Mouse (Mus musculus) forebrain, embryonic 12.5 days (tissue): ENCODE results near the gene Tmem14c. TPM values are rescaled to one million over a fixed set of nuclear protein-coding genes. Genes with fewer than 3 reads are reported as not detected.

Experiments used
- ATAC-seq: fragments of 200-750 bp; cut with Nextera tagmentation; 2 replicates; pipeline ENCODE4 v1.8.0; 2017; ENCODE audit warnings: moderate TSS enrichment; ENCODE audit not compliant: low FRiP score
- H3K27ac ChIP-seq: fragments of 300-500 bp; sonication (generic); 2 replicates; pipeline ENCODE4 v1.5.1; 2016; ENCODE audit warnings: mild to moderate bottlenecking
- H3K27me3 ChIP-seq: fragments of 300-500 bp; sonication (generic); 2 replicates; pipeline ENCODE4 v1.6.1; 2016; ENCODE audit warnings: mild to moderate bottlenecking
- H3K36me3 ChIP-seq: fragments of 300-500 bp; sonication (generic); replicated peaks from 2 replicates; pipeline ENCODE4 v1.6.1; 2016; ENCODE audit warnings: mild to moderate bottlenecking
- H3K4me1 ChIP-seq: fragments of 300-500 bp; sonication (generic); 2 replicates; pipeline ENCODE4 v1.6.1; 2016
- H3K4me2 ChIP-seq: fragments of 300-500 bp; sonication (generic); 2 replicates; pipeline ENCODE4 v1.6.1; 2016; ENCODE audit warnings: mild to moderate bottlenecking, moderate library complexity
- H3K4me3 ChIP-seq: fragments of 300-500 bp; sonication (generic); replicated peaks from 2 replicates; pipeline ENCODE4 v1.5.1; 2016; ENCODE audit warnings: mild to moderate bottlenecking
- H3K9ac ChIP-seq: fragments of 300-500 bp; sonication (generic); 2 replicates; pipeline ENCODE4 v1.6.1; 2016; ENCODE audit warnings: mild to moderate bottlenecking
- H3K9me3 ChIP-seq: fragments of 300-500 bp; sonication (generic); 2 replicates; pipeline ENCODE4 v1.6.1; 2016
- WGBS: fragments of 180-500 bp; shearing (Covaris S2); methylation state at CpG from one replicate; pipeline ENCODE4 v1.1.7; 2016; 5-methylcytosine and 5-hydroxymethylcytosine counted together
- polyA plus RNA-seq: library from polyadenylated mRNA; unstranded; fragments of >200 nt; fragmentation: Nextera tagmentation; extraction: Ambion mirVana; gene quantifications from 2 replicates; pipeline ENCODE4 v1.2.1, GENCODE M21; 2016

The Tmem14c gene
- polyA plus RNA-seq, 1 experiment from 2014 or later: 143 TPM

GRCm38 (mm10) chr13:41017832-41018231, 1.7 kb downstream of the Tmem14c start:
- H3K9ac ChIP-seq: no peak overlapping the region
- no peaks in the 10 kb centered on the region for H3K27me3 ChIP-seq
- H3K4me2 ChIP-seq: no peak overlapping the region
- no peaks in the 10 kb centered on the region for H3K9me3 ChIP-seq
- H3K27ac ChIP-seq: no peak overlapping the region
- peaks cover 43% of the 10 kb centered on the region for H3K36me3 ChIP-seq
- no peak overlapping the region for H3K4me3 ChIP-seq
- 80% methylated on average over 4 of the region's 4 CpGs for WGBS
- ATAC-seq: no peak
- H3K4me1 ChIP-seq: peaks cover 13% of the 10 kb centered on the region

GRCm38 (mm10) chr13:41018236-41018635, 2.1 kb downstream of the Tmem14c start:
- WGBS: 93% methylated on average over 9 of the region's 9 CpGs
- H3K4me1 ChIP-seq: peaks cover 13% of the 10 kb centered on the region
- H3K36me3 ChIP-seq: peaks cover 39% of the 10 kb centered on the region
- no peak overlapping the region for H3K27ac ChIP-seq
- no peak overlapping the region for H3K4me2 ChIP-seq
- H3K4me3 ChIP-seq: no peak overlapping the region
- no peaks in the 10 kb centered on the region for H3K9me3 ChIP-seq
- H3K27me3 ChIP-seq: no peaks in the 10 kb centered on the region
- no peak overlapping the region for H3K9ac ChIP-seq
- no peak for ATAC-seq

GRCm38 (mm10) chr13:41018756-41019591, 2.9 kb downstream of the Tmem14c start:
- ATAC-seq: no peak
- H3K9ac ChIP-seq: no peak overlapping the region
- H3K27ac ChIP-seq: no peak overlapping the region
- peaks cover 42% of the 10 kb centered on the region for H3K36me3 ChIP-seq
- H3K9me3 ChIP-seq: no peaks in the 10 kb centered on the region
- 94% methylated on average over 13 of the region's 13 CpGs for WGBS
- H3K4me2 ChIP-seq: no peak overlapping the region
- H3K4me1 ChIP-seq: peaks cover 13% of the 10 kb centered on the region
- no peaks in the 10 kb centered on the region for H3K27me3 ChIP-seq
- no peak overlapping the region for H3K4me3 ChIP-seq

- H3K9ac ChIP-seq: no peak overlapping the region
- no peaks in the 10 kb centered on the region for H3K9me3 ChIP-seq
- ATAC-seq: no peak
- no peak overlapping the region for H3K4me3 ChIP-seq
- peaks cover 38% of the 10 kb centered on the region for H3K36me3 ChIP-seq
- H3K4me1 ChIP-seq: peaks cover 13% of the 10 kb centered on the region
- H3K27ac ChIP-seq: no peak overlapping the region
- H3K27me3 ChIP-seq: no peaks in the 10 kb centered on the region
- no peak overlapping the region for H3K4me2 ChIP-seq
- 82% methylated on average over 7 of the region's 7 CpGs for WGBS
Observed at GRCm38 (mm10) chr13:41020494-41020893, 4.4 kb downstream of the Tmem14c start.

GRCm38 (mm10) chr13:41021607-41022006, 5.5 kb downstream of the Tmem14c start:
- Histone ChIP-seq H3K27me3 (no peaks in the 10 kb centered on the region), H3K4me3 (no peak overlapping the region), H3K27ac (no peak overlapping the region), H3K4me1 (peaks cover 12% of the 10 kb centered on the region), H3K36me3 (peaks cover 38% of the 10 kb centered on the region), H3K4me2 (no peak overlapping the region), H3K9me3 (no peaks in the 10 kb centered on the region), H3K9ac (no peak overlapping the region)
- ATAC-seq: no peak
- WGBS: 90% methylated on average over 6 of the region's 6 CpGs

GRCm38 (mm10) chr13:41022099-41022498, 6.0 kb downstream of the Tmem14c start:
- H3K4me3 ChIP-seq: no peak overlapping the region
- H3K36me3 ChIP-seq: peaks cover 38% of the 10 kb centered on the region
- ATAC-seq: no peak
- H3K27me3 ChIP-seq: no peaks in the 10 kb centered on the region
- peaks cover 7% of the 10 kb centered on the region for H3K4me1 ChIP-seq
- no peaks in the 10 kb centered on the region for H3K9me3 ChIP-seq
- 81% methylated on average over 13 of the region's 13 CpGs for WGBS
- no peak overlapping the region for H3K27ac ChIP-seq
- H3K4me2 ChIP-seq: no peak overlapping the region
- H3K9ac ChIP-seq: no peak overlapping the region

- no peak overlapping the region for H3K9ac ChIP-seq
- no peak for ATAC-seq
Observed at GRCm38 (mm10) chr13:41030098-41030497, 14.0 kb downstream of the Tmem14c start.

GRCm38 (mm10) chr13:41042511-41042910, 26.4 kb downstream of the Tmem14c start:
- Histone ChIP-seq H3K9ac (no peak overlapping the region), H3K27ac (no peak overlapping the region), H3K4me2 (no peak overlapping the region), H3K36me3 (no peaks in the 10 kb centered on the region), H3K4me3 (no peak overlapping the region), H3K4me1 (no peaks in the 10 kb centered on the region), H3K9me3 (no peaks in the 10 kb centered on the region), H3K27me3 (0 out of 2 replicates have a peak, but pooled peaks cover 6% of the 10 kb centered on the region)
- ATAC-seq: no peak
- WGBS: 95% methylated on average over 4 of the region's 4 CpGs

More at GRCm38 (mm10) chr13:41030098-41030497, 14.0 kb downstream of the Tmem14c start:
- Histone ChIP-seq H3K36me3 (no peaks in the 10 kb centered on the region), H3K9me3 (no peaks in the 10 kb centered on the region), H3K4me1 (no peaks in the 10 kb centered on the region), H3K4me3 (no peak overlapping the region), H3K27me3 (no peaks in the 10 kb centered on the region), H3K4me2 (no peak overlapping the region), H3K27ac (no peak overlapping the region)
- 83% methylated on average over 5 of the region's 5 CpGs for WGBS

GRCm38 (mm10) chr13:41045901-41046300, 29.8 kb downstream of the Tmem14c start:
- peaks cover 22% of the 10 kb centered on the region for H3K27me3 ChIP-seq
- H3K9ac ChIP-seq: no peak overlapping the region
- WGBS: 91% methylated on average over 8 of the region's 8 CpGs
- H3K4me2 ChIP-seq: no peak overlapping the region
- no peak overlapping the region for H3K27ac ChIP-seq
- H3K9me3 ChIP-seq: no peaks in the 10 kb centered on the region
- H3K36me3 ChIP-seq: no peaks in the 10 kb centered on the region
- no peak overlapping the region for H3K4me3 ChIP-seq
- no peaks in the 10 kb centered on the region for H3K4me1 ChIP-seq
- no peak for ATAC-seq

- Histone ChIP-seq H3K27me3 (peaks cover 23% of the 10 kb centered on the region), H3K4me3 (no peak overlapping the region), H3K4me1 (peaks cover 7% of the 10 kb centered on the region), H3K27ac (no peak overlapping the region), H3K9me3 (no peaks in the 10 kb centered on the region), H3K9ac (no peak overlapping the region), H3K4me2 (no peak overlapping the region), H3K36me3 (no peaks in the 10 kb centered on the region)
- ATAC-seq: no peak
- 91% methylated on average over 6 of the region's 6 CpGs for WGBS
Observed at GRCm38 (mm10) chr13:41047280-41047679, 31.2 kb downstream of the Tmem14c start.

- Histone ChIP-seq H3K27ac (no peak overlapping the region), H3K36me3 (no peaks in the 10 kb centered on the region), H3K9ac (no peak overlapping the region), H3K27me3 (peaks cover 41% of the 10 kb centered on the region), H3K4me1 (peaks cover 10% of the 10 kb centered on the region), H3K4me2 (no peak overlapping the region), H3K9me3 (no peaks in the 10 kb centered on the region), H3K4me3 (no peak overlapping the region)
- 10% methylated on average over 5 of the region's 5 CpGs for WGBS
- ATAC-seq: no peak
Observed at GRCm38 (mm10) chr13:41051965-41052364, 35.9 kb downstream of the Tmem14c start.

GRCm38 (mm10) chr13:41067618-41068017, 51.5 kb downstream of the Tmem14c start:
- ATAC-seq: no peak
- Histone ChIP-seq H3K4me2 (no peak overlapping the region), H3K4me1 (no peaks in the 10 kb centered on the region), H3K4me3 (no peak overlapping the region), H3K27me3 (no peaks in the 10 kb centered on the region), H3K9me3 (no peaks in the 10 kb centered on the region), H3K27ac (no peak overlapping the region), H3K9ac (no peak overlapping the region), H3K36me3 (no peaks in the 10 kb centered on the region)
- 98% methylated on average over 4 of the region's 4 CpGs for WGBS

GRCm38 (mm10) chr13:41071617-41072016, 55.5 kb downstream of the Tmem14c start:
- no peak overlapping the region for H3K4me2 ChIP-seq
- no peaks in the 10 kb centered on the region for H3K36me3 ChIP-seq
- ATAC-seq: no peak
- H3K9me3 ChIP-seq: no peaks in the 10 kb centered on the region
- peaks cover 10% of the 10 kb centered on the region; the same call in 1 of the 2 replicates for H3K27me3 ChIP-seq
- H3K4me1 ChIP-seq: no peaks in the 10 kb centered on the region
- no peak overlapping the region for H3K9ac ChIP-seq
- H3K27ac ChIP-seq: no peak overlapping the region
- H3K4me3 ChIP-seq: no peak overlapping the region
- WGBS: 94% methylated on average over 11 of the region's 11 CpGs
